ENCODE assay signal across 33 mouse cellular contexts in the genomic region with DNA sequence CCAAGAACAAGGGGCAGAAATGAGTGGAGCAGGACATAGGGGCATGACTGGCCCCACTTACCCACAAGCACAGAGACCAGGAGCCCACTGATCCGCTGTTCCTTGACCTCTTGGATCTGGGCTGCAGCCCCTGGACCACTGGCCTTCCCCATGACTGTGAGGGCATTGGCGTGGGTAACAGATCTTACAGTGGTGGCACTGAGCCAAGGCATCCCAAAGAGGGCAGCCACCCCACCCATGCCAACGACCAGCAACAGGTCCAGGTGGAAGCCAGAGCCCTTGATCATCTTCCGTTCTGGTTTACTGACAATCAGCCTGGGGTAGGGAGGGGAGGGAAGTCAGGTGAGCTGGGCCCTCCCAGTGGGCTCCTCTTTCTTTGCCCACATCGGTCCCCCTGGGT. TPM values are rescaled to one million over a fixed set of nuclear protein-coding genes. Genes with fewer than 3 reads are reported as not detected.
DNase-seq lines count a peak whose midpoint lies in the region; ATAC-seq lines count a peak whose summit lies in the region.
"Had no signal": no experiment of that assay in that cellular context is flagged by ENCODE, and none has a peak within 500 bp of the region (broad histone marks: within the 10 kb centered on the region; RNA-seq: fewer than 3 reads in every experiment).

No protein-coding gene starts in this region.

- no peaks in the 10 kb centered on the region; the same call in 1 of the 2 replicates for H3K9me3 ChIP-seq in erythroblast, embryonic 14.5 days (ENCODE audit: control insufficient read depth, low read length)
- no peaks in the 10 kb centered on the region for H3K9me3 ChIP-seq in liver, embryonic 11.5 days (ENCODE audit: control insufficient read depth, low read length)
- H3K9me3 ChIP-seq: forebrain, embryonic 15.5 days; heart, embryonic 15.5 days; hindbrain, embryonic 12.5 days; intestine, embryonic 15.5 days; megakaryocyte, embryonic 14.5 days; midbrain, embryonic 12.5 days; neural tube, embryonic 12.5 days had no signal

- peaks cover 99% of the 10 kb centered on the region for H3K36me3 ChIP-seq in erythroblast, embryonic 14.5 days (ENCODE audit: control insufficient read depth)
- H3K36me3 ChIP-seq in liver, embryonic 11.5 days (ENCODE audit: control insufficient read depth, insufficient read depth, low read length) = peaks cover 6% of the 10 kb centered on the region; the same call in 1 of the 2 replicates
- H3K36me3 ChIP-seq: forebrain, embryonic 15.5 days; heart, embryonic 15.5 days; hindbrain, embryonic 12.5 days; intestine, embryonic 15.5 days; midbrain, embryonic 12.5 days; neural tube, embryonic 12.5 days had no signal

- no peak overlapping the region for H3K4me2 ChIP-seq in liver, embryonic 11.5 days
- H3K4me2 ChIP-seq: forebrain, embryonic 15.5 days; heart, embryonic 15.5 days; hindbrain, embryonic 12.5 days; intestine, embryonic 15.5 days; midbrain, embryonic 12.5 days; neural tube, embryonic 12.5 days had no signal

- no peak overlapping the region for H3K27ac ChIP-seq in liver, embryonic 11.5 days (ENCODE audit: low read depth, low read length)
- H3K27ac ChIP-seq: forebrain, embryonic 15.5 days; gastrocnemius, adult 2 months; heart, embryonic 15.5 days; hindbrain, embryonic 12.5 days; hindbrain, postnatal 0 days; intestine, embryonic 15.5 days; kidney, postnatal 0 days; midbrain, embryonic 12.5 days; neural tube, embryonic 12.5 days had no signal

- peaks cover 22% of the 10 kb centered on the region; the same call in 1 of the 2 replicates for H3K27me3 ChIP-seq in erythroblast, embryonic 14.5 days (ENCODE audit: control insufficient read depth)
- H3K27me3 ChIP-seq in liver, embryonic 11.5 days (replicated peaks; ENCODE audit: control insufficient read depth, insufficient read depth, low read length) = peaks cover 43% of the 10 kb centered on the region
- H3K27me3 ChIP-seq: forebrain, embryonic 15.5 days; neural tube, embryonic 12.5 days had no signal

- H3K9ac ChIP-seq in liver, embryonic 11.5 days (ENCODE audit: low read depth, low read length) = no peak overlapping the region
- H3K9ac ChIP-seq: forebrain, embryonic 15.5 days; heart, embryonic 15.5 days; hindbrain, embryonic 12.5 days; intestine, embryonic 15.5 days; midbrain, embryonic 12.5 days had no signal

- peaks cover 90% of the 10 kb centered on the region for H3K4me1 ChIP-seq in erythroblast, embryonic 14.5 days (ENCODE audit: control insufficient read depth)
- no peaks in the 10 kb centered on the region for H3K4me1 ChIP-seq in liver, embryonic 11.5 days (replicated peaks; ENCODE audit: control insufficient read depth, insufficient read depth, low read length)
- H3K4me1 ChIP-seq: forebrain, embryonic 15.5 days; heart, embryonic 15.5 days; hindbrain, embryonic 12.5 days; intestine, embryonic 15.5 days; megakaryocyte, embryonic 14.5 days; midbrain, embryonic 12.5 days; neural tube, embryonic 12.5 days had no signal

- WGBS in liver, embryonic 11.5 days = 53% methylated on average over 5 of the region's 5 CpGs

- H3K4me3 ChIP-seq in erythroblast, embryonic 14.5 days (replicated peaks) = peak overlapping the region; percentile 43
- H3K4me3 ChIP-seq in liver, embryonic 11.5 days (ENCODE audit: low read depth, low read length) = no peak overlapping the region
- H3K4me3 ChIP-seq: forebrain, embryonic 15.5 days; gastrocnemius, adult 2 months; heart, embryonic 15.5 days; hindbrain, embryonic 12.5 days; intestine, embryonic 15.5 days; megakaryocyte, embryonic 14.5 days; midbrain, embryonic 12.5 days; myocyte; neural tube, embryonic 12.5 days had no signal

- no peak for ATAC-seq in erythroblast, adult 5-6 weeks (replicated peaks; ENCODE audit: low FRiP score, poor library complexity, severe bottlenecking)
- no peak for ATAC-seq in liver, embryonic 11.5 days (replicated peaks; ENCODE audit: low FRiP score)
- ATAC-seq: activated CD4-positive, CD25-positive, alpha-beta regulatory T cell, adult 4 months; forebrain, embryonic 15.5 days; hindbrain, postnatal 0 days; intestine, embryonic 15.5 days; lung, postnatal 0 days had no signal

- DNase-seq in cerebellum, adult 11 months = peak; percentile 42
- no peak for DNase-seq in cerebellum, adult 8-10 months
- peak; percentile 39 for DNase-seq in liver
- no peak for DNase-seq in liver, embryonic 11.5 days (ENCODE audit: low spot score)
- DNase-seq in testis, postnatal 14 days (ENCODE audit: low spot score) = no peak
- DNase-seq in layer of hippocampus, adult 9-11 months = no peak
- DNase-seq: adrenal gland, adult 2 months; adrenal gland, postnatal 36 days; gastrocnemius, adult 2 months; kidney, adult 8-10 months; kidney, postnatal 4 days; layer of hippocampus, postnatal 36 days; lung, postnatal 4 days; right cerebral cortex, adult 18-20 months; spleen, adult 18-20 months; thymus, adult 18-20 months; thymus, postnatal 25 days had no signal

RNA-seq across cellular contexts. Expression of gene Slc4a1, which starts 13.6 kb away (rescaled TPM):
- 575 and 672 TPM in 2 replicates for polyA plus RNA-seq in erythroblast, embryonic 14.5 days (2012)
- total RNA-seq in erythroblast, adult 5-6 weeks (2015; ENCODE audit: low replicate concordance) = 4,977 and 5,433 TPM in 2 replicates
- 6,454 and 7,565 TPM in 2 replicates for total RNA-seq in erythroblast, adult 5-6 weeks (2017; ENCODE audit: low replicate concordance)
- polyA plus RNA-seq in liver, embryonic 11.5 days (2014; fragmentation: Nextera tagmentation; extraction: Ambion mirVana) = 191 and 229 TPM in 2 replicates
- polyA plus RNA-seq: C2C12, myocyte had no signal

RNA-seq across cellular contexts. Expression of gene Ubtf, which starts 32.8 kb away (rescaled TPM):
- polyA plus RNA-seq in erythroblast, embryonic 14.5 days (2012) = 10.3 and 12.3 TPM in 2 replicates
- total RNA-seq in erythroblast, adult 5-6 weeks (2015; ENCODE audit: low replicate concordance) = 19.0 and 22.8 TPM in 2 replicates
- total RNA-seq in erythroblast, adult 5-6 weeks (2017; ENCODE audit: low replicate concordance) = 119 and 258 TPM in 2 replicates
- 104 and 108 TPM in 2 replicates for polyA plus RNA-seq in liver, embryonic 11.5 days (2014; fragmentation: Nextera tagmentation; extraction: Ambion mirVana)

RNA-seq across cellular contexts. Expression of gene Rundc3a, which starts 40.8 kb away (rescaled TPM):
- polyA plus RNA-seq in erythroblast, embryonic 14.5 days (2012) = 1.8 and 2.1 TPM in 2 replicates
- 3.1 TPM in 1 of 2 replicates, not detected in the other for total RNA-seq in erythroblast, adult 5-6 weeks (2015; ENCODE audit: low replicate concordance)
- 2.7 and 7.5 TPM in 2 replicates for total RNA-seq in erythroblast, adult 5-6 weeks (2017; ENCODE audit: low replicate concordance)
- 1.8 and 2.6 TPM in 2 replicates for polyA plus RNA-seq in liver, embryonic 11.5 days (2014; fragmentation: Nextera tagmentation; extraction: Ambion mirVana)
- total RNA-seq: gastrocnemius, adult 2 months; heart, postnatal 25 days had no signal

RNA-seq across cellular contexts. Expression of gene Slc25a39, which starts 55.4 kb away (rescaled TPM):
- polyA plus RNA-seq in erythroblast, embryonic 14.5 days (2012) = 579 and 725 TPM in 2 replicates
- total RNA-seq in erythroblast, adult 5-6 weeks (2015; ENCODE audit: low replicate concordance) = 461 and 462 TPM in 2 replicates
- 236 and 290 TPM in 2 replicates for total RNA-seq in erythroblast, adult 5-6 weeks (2017; ENCODE audit: low replicate concordance)
- polyA plus RNA-seq in liver, embryonic 11.5 days (2014; fragmentation: Nextera tagmentation; extraction: Ambion mirVana) = 282 and 283 TPM in 2 replicates

RNA-seq across cellular contexts. Expression of gene Atxn7l3, which starts 55.9 kb away (rescaled TPM):
- 4.5 and 6.0 TPM in 2 replicates for polyA plus RNA-seq in erythroblast, embryonic 14.5 days (2012)
- 6.3 and 10.4 TPM in 2 replicates for total RNA-seq in erythroblast, adult 5-6 weeks (2015; ENCODE audit: low replicate concordance)
- total RNA-seq in erythroblast, adult 5-6 weeks (2017; ENCODE audit: low replicate concordance) = 5.7 and 9.3 TPM in 2 replicates
- polyA plus RNA-seq in liver, embryonic 11.5 days (2014; fragmentation: Nextera tagmentation; extraction: Ambion mirVana) = 11.4 and 14.7 TPM in 2 replicates

Comparison
In these comparisons a context has a peak if more than half of its experiments do, and no peak if none do; other contexts are left out.
1. DNase-seq: peak in cerebellum, adult 11 months (single experiment) and liver (single experiment); none in cerebellum, adult 8-10 months (single experiment), liver, embryonic 11.5 days (single experiment), testis, postnatal 14 days (single experiment) and layer of hippocampus, adult 9-11 months (single experiment).